Mouse (Mus musculus): ENCODE measurements around the gene Emilin1. TPM values are rescaled to one million over a fixed set of nuclear protein-coding genes. Genes with fewer than 3 reads are reported as not detected.

The Emilin1 gene
- total and polyA plus RNA-seq, 2 experiments from 2014 or later, result 9.3 to 10.5 TPM

GRCm38 (mm10) chr5:30922581-30923041 lies 9.4 kb downstream of the Emilin1 start:
- no peak for ATAC-seq
- WGBS, result 68% methylated on average over 10 of the region's 10 CpGs
- no peak overlapping the region for H3K27ac ChIP-seq

GRCm38 (mm10) chr5:30923119-30923518 lies 9.9 kb downstream of the Emilin1 start:
- no peak for ATAC-seq
- no peak overlapping the region for H3K4me3 ChIP-seq (ENCODE audit: low read length)
- H3K27ac ChIP-seq, result no peak overlapping the region
- H3K36me3 ChIP-seq (ENCODE audit: insufficient read depth, low read length), result no peaks in the 10 kb centered on the region
- no peak for DNase-seq (ENCODE audit: low spot score)
- H3K27me3 ChIP-seq (ENCODE audit: insufficient read depth, low read length), result no peaks in the 10 kb centered on the region
- H3K4me1 ChIP-seq (ENCODE audit: insufficient read depth, low read length), result peaks cover 10% of the 10 kb centered on the region
- TF ChIP-seq CTCF (IDR thresholded peaks at IDR 0.05; ENCODE audit: low read depth), result no peak
- 85% methylated on average over 6 of the region's 6 CpGs for WGBS
- H3K9me3 ChIP-seq (ENCODE audit: low read length), result no peaks in the 10 kb centered on the region
- no peak overlapping the region for H3K9ac ChIP-seq (replicated peaks; ENCODE audit: low read length)
- H3K4me2 ChIP-seq (ENCODE audit: low read depth, low read length), result no peak overlapping the region

More at GRCm38 (mm10) chr5:30922581-30923041, 9.4 kb downstream of the Emilin1 start:
- Histone ChIP-seq H3K4me1 (ENCODE audit: insufficient read depth, low read length) (peaks cover 10% of the 10 kb centered on the region), H3K9me3 (ENCODE audit: low read length) (no peaks in the 10 kb centered on the region), H3K4me2 (ENCODE audit: low read depth, low read length) (peak overlapping the region; percentile 66), H3K4me3 (ENCODE audit: low read length) (peak overlapping the region; percentile 48), H3K36me3 (ENCODE audit: insufficient read depth, low read length) (no peaks in the 10 kb centered on the region), H3K9ac (replicated peaks; ENCODE audit: low read length) (peak overlapping the region; percentile 37; the same call in 1 of the 2 replicates), H3K27me3 (ENCODE audit: insufficient read depth, low read length) (no peaks in the 10 kb centered on the region)
- DNase-seq (ENCODE audit: low spot score), result no peak
- TF ChIP-seq CTCF (IDR thresholded peaks at IDR 0.05; ENCODE audit: low read depth), result no peak

GRCm38 (mm10) chr5:30924614-30925013 lies 11.4 kb downstream of the Emilin1 start:
- WGBS, result 83% methylated on average over 8 of the region's 8 CpGs
- H3K4me1 ChIP-seq (ENCODE audit: insufficient read depth, low read length), result peaks cover 10% of the 10 kb centered on the region
- no peaks in the 10 kb centered on the region for H3K9me3 ChIP-seq (ENCODE audit: low read length)
- H3K4me2 ChIP-seq (ENCODE audit: low read depth, low read length), result no peak overlapping the region
- no peak for DNase-seq (ENCODE audit: low spot score)
- H3K27ac ChIP-seq, result no peak overlapping the region
- no peaks in the 10 kb centered on the region for H3K36me3 ChIP-seq (ENCODE audit: insufficient read depth, low read length)
- no peaks in the 10 kb centered on the region for H3K27me3 ChIP-seq (ENCODE audit: insufficient read depth, low read length)
- H3K9ac ChIP-seq (replicated peaks; ENCODE audit: low read length), result no peak overlapping the region
- no peak overlapping the region for H3K4me3 ChIP-seq (ENCODE audit: low read length)
- ATAC-seq, result no peak
- no peak for TF ChIP-seq CTCF (IDR thresholded peaks at IDR 0.05; ENCODE audit: low read depth)

- no peak for ATAC-seq
- H3K9me3 ChIP-seq (ENCODE audit: low read length), result no peaks in the 10 kb centered on the region
- 87% methylated on average over 5 of the region's 5 CpGs for WGBS
Measured at GRCm38 (mm10) chr5:30925217-30925616, 12.0 kb downstream of the Emilin1 start.

GRCm38 (mm10) chr5:30926073-30926472 lies 12.9 kb downstream of the Emilin1 start:
- Histone ChIP-seq H3K36me3 (ENCODE audit: insufficient read depth, low read length) (no peaks in the 10 kb centered on the region), H3K9ac (replicated peaks; ENCODE audit: low read length) (no peak overlapping the region), H3K9me3 (ENCODE audit: low read length) (no peaks in the 10 kb centered on the region), H3K4me1 (ENCODE audit: insufficient read depth, low read length) (peaks cover 8% of the 10 kb centered on the region), H3K4me2 (ENCODE audit: low read depth, low read length) (no peak overlapping the region), H3K27ac (no peak overlapping the region), H3K4me3 (ENCODE audit: low read length) (no peak overlapping the region), H3K27me3 (ENCODE audit: insufficient read depth, low read length) (no peaks in the 10 kb centered on the region)
- ATAC-seq (no peak), DNase-seq (ENCODE audit: low spot score) (no peak)
- WGBS, result 78% methylated on average over 2 of the region's 2 CpGs
- no peak for TF ChIP-seq CTCF (IDR thresholded peaks at IDR 0.05; ENCODE audit: low read depth)

More at GRCm38 (mm10) chr5:30925217-30925616, 12.0 kb downstream of the Emilin1 start:
- Histone ChIP-seq H3K27ac (no peak overlapping the region), H3K4me3 (ENCODE audit: low read length) (no peak overlapping the region), H3K4me2 (ENCODE audit: low read depth, low read length) (no peak overlapping the region), H3K36me3 (ENCODE audit: insufficient read depth, low read length) (no peaks in the 10 kb centered on the region), H3K4me1 (ENCODE audit: insufficient read depth, low read length) (peaks cover 10% of the 10 kb centered on the region), H3K27me3 (ENCODE audit: insufficient read depth, low read length) (no peaks in the 10 kb centered on the region), H3K9ac (replicated peaks; ENCODE audit: low read length) (no peak overlapping the region)
- TF ChIP-seq CTCF (IDR thresholded peaks at IDR 0.05; ENCODE audit: low read depth), result no peak
- no peak for DNase-seq (ENCODE audit: low spot score)

GRCm38 (mm10) chr5:30927945-30928529 lies 14.8 kb downstream of the Emilin1 start:
- H3K27me3 ChIP-seq (ENCODE audit: insufficient read depth, low read length), result no peaks in the 10 kb centered on the region
- no peak overlapping the region for H3K9ac ChIP-seq (replicated peaks; ENCODE audit: low read length)
- peak overlapping the region; percentile 42 for H3K4me2 ChIP-seq (ENCODE audit: low read depth, low read length)
- no peak overlapping the region for H3K4me3 ChIP-seq (ENCODE audit: low read length)
- TF ChIP-seq CTCF (IDR thresholded peaks at IDR 0.05; ENCODE audit: low read depth), result no peak
- H3K9me3 ChIP-seq (ENCODE audit: low read length), result no peaks in the 10 kb centered on the region
- DNase-seq (ENCODE audit: low spot score) (peak; percentile 72), ATAC-seq (peak; percentile 67; the same call in 1 of the 2 replicates)
- WGBS, result 43% methylated on average over 7 of the region's 7 CpGs
- no peak overlapping the region for H3K27ac ChIP-seq
- no peaks in the 10 kb centered on the region for H3K36me3 ChIP-seq (ENCODE audit: insufficient read depth, low read length)
- no peaks in the 10 kb centered on the region for H3K4me1 ChIP-seq (ENCODE audit: insufficient read depth, low read length)

GRCm38 (mm10) chr5:30930121-30930520 lies 16.9 kb downstream of the Emilin1 start:
- DNase-seq (ENCODE audit: low spot score), result peak; percentile 89
- no peak overlapping the region for H3K27ac ChIP-seq
- peak; percentile 80 for TF ChIP-seq CTCF (IDR thresholded peaks at IDR 0.05; ENCODE audit: low read depth)
- H3K36me3 ChIP-seq (ENCODE audit: insufficient read depth, low read length), result no peaks in the 10 kb centered on the region
- no peak overlapping the region for H3K4me2 ChIP-seq (ENCODE audit: low read depth, low read length)
- no peaks in the 10 kb centered on the region for H3K27me3 ChIP-seq (ENCODE audit: insufficient read depth, low read length)
- H3K4me3 ChIP-seq (ENCODE audit: low read length), result no peak overlapping the region
- ATAC-seq, result peak; percentile 36; the same call in 1 of the 2 replicates
- no peak overlapping the region for H3K9ac ChIP-seq (replicated peaks; ENCODE audit: low read length)
- no peaks in the 10 kb centered on the region for H3K9me3 ChIP-seq (ENCODE audit: low read length)
- 34% methylated on average over 4 of the region's 4 CpGs for WGBS
- no peaks in the 10 kb centered on the region for H3K4me1 ChIP-seq (ENCODE audit: insufficient read depth, low read length)
